Mouse (Mus musculus): ENCODE results near the gene Prpf40b. TPM values are rescaled to one million over a fixed set of nuclear protein-coding genes. Genes with fewer than 3 reads are reported as not detected.
A peak's percentile ranks its signal among the peaks of the same experiment; 100 is the strongest.

Prpf40b gene
- polyA plus RNA-seq, 1 experiment from 2014 or later = 62.2 TPM

DNA sequence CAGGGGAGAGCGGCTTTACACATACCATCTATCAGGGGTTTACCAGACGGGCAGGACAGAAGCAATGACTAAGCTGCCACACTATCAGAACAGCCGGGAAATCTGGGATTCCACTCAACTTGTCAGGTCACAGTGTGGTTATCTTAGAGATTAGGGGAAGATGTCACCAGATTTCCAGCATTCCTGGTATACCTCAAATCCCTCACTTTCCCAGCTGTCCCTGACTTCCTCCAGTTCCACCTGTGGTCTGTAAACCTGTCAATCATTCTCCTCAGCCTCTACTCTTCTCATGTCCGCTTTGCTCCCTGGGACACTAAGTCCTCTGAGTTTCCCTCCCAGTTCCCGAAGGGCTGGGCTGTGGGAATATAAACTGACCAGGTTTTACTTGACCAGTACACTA lies 57.4 kb downstream of the Prpf40b start:
- no peak overlapping the region for H3K9ac ChIP-seq (replicated peaks; ENCODE audit: low read length)
- ATAC-seq (ENCODE audit: low FRiP score, low TSS enrichment) = no peak
- H3K36me3 ChIP-seq (ENCODE audit: insufficient read depth, low read length) = no peaks in the 10 kb centered on the region
- H3K27me3 ChIP-seq (ENCODE audit: insufficient read depth, low read length) = no peaks in the 10 kb centered on the region
- 71% methylated on average over 5 of the region's 5 CpGs for WGBS
- peaks cover 18% of the 10 kb centered on the region; the same call in 1 of the 2 replicates for H3K4me1 ChIP-seq (ENCODE audit: insufficient read depth, low read length)
- no peak overlapping the region for H3K4me2 ChIP-seq (replicated peaks; ENCODE audit: low read depth, low read length)
- H3K9me3 ChIP-seq (ENCODE audit: low read length) = no peaks in the 10 kb centered on the region
- H3K27ac ChIP-seq (ENCODE audit: low read length) = no peak overlapping the region
- H3K4me3 ChIP-seq (ENCODE audit: low read length) = no peak overlapping the region

DNA sequence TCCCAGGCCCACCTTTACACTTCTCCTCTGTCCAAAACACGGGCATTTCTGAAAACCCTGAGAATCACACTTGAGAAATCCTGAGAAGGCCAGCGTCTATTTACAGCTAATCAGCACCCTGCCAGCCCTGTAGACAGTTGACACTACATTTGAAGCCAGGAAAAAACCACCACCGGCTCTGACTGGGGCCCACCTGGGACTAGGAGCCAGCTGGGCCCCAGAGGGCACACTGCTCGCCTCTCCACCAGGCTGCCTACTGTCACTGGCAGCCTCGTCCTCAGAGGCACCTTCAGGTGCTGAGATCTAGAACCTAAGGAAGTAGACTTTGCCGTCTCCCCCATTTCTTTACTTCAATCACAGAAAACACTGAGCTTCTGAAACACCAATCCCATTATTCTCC lies 60.8 kb downstream of the Prpf40b start:
- Histone ChIP-seq H3K4me3 (ENCODE audit: low read length) (no peak overlapping the region), H3K9me3 (ENCODE audit: low read length) (no peaks in the 10 kb centered on the region), H3K4me2 (replicated peaks; ENCODE audit: low read depth, low read length) (no peak overlapping the region), H3K36me3 (ENCODE audit: insufficient read depth, low read length) (no peaks in the 10 kb centered on the region; the same call in 1 of the 2 replicates), H3K27ac (ENCODE audit: low read length) (no peak overlapping the region), H3K27me3 (ENCODE audit: insufficient read depth, low read length) (no peaks in the 10 kb centered on the region), H3K4me1 (ENCODE audit: insufficient read depth, low read length) (peaks cover 7% of the 10 kb centered on the region; the same call in 1 of the 2 replicates), H3K9ac (replicated peaks; ENCODE audit: low read length) (no peak overlapping the region)
- ATAC-seq (ENCODE audit: low FRiP score, low TSS enrichment) = no peak
- WGBS = 71% methylated on average over 6 of the region's 6 CpGs

DNA sequence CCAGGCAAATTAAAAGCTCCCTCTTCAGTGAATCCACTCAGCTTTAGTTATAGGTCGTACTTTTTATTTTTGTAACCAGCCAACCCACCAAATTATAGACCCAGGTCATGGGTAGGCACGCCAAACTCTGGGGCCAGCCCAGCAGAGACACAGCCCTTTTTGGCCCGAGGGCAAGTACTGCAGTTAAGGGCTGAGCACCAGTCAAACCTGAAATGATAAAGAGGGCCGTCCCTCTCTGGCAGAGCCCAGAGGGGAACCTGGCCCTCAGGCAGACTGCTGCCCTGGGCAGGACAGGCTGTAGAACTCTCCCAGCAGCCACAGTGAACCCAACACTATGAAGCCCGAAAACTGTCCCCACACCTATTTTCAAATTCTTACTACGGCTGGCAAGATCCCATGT lies 61.6 kb downstream of the Prpf40b start:
- Histone ChIP-seq H3K9ac (replicated peaks; ENCODE audit: low read length) (no peak overlapping the region), H3K27me3 (ENCODE audit: insufficient read depth, low read length) (no peaks in the 10 kb centered on the region), H3K4me1 (ENCODE audit: insufficient read depth, low read length) (peaks cover 7% of the 10 kb centered on the region; the same call in 1 of the 2 replicates), H3K27ac (ENCODE audit: low read length) (no peak overlapping the region), H3K4me3 (ENCODE audit: low read length) (no peak overlapping the region), H3K9me3 (ENCODE audit: low read length) (no peaks in the 10 kb centered on the region), H3K36me3 (ENCODE audit: insufficient read depth, low read length) (no peaks in the 10 kb centered on the region; the same call in 1 of the 2 replicates), H3K4me2 (replicated peaks; ENCODE audit: low read depth, low read length) (no peak overlapping the region)
- WGBS = 68% methylated on average over 6 of the region's 6 CpGs
- ATAC-seq (ENCODE audit: low FRiP score, low TSS enrichment) = no peak

DNA sequence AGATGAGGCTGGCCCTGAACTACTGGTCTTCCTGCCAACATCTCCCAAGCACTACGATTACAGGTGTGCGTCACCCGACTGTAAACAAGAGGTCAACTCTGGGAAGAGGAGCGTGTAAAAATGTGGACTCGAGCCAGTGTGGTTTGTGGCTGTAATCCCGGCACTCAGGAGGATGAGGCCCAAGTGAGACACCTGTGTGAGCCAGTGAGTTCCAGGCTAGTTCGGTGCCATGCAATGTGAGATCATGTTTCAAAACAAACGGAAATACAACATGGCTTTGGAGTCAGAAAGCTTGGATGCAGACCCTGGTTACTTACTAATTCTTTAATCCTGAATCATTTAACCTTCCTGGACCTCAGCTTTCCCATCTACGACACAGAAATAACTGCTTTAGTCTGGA lies 64.1 kb downstream of the Prpf40b start:
- Histone ChIP-seq H3K36me3 (ENCODE audit: insufficient read depth, low read length) (no peaks in the 10 kb centered on the region; the same call in 1 of the 2 replicates), H3K27me3 (ENCODE audit: insufficient read depth, low read length) (no peaks in the 10 kb centered on the region), H3K4me3 (ENCODE audit: low read length) (no peak overlapping the region), H3K9ac (replicated peaks; ENCODE audit: low read length) (no peak overlapping the region), H3K4me2 (replicated peaks; ENCODE audit: low read depth, low read length) (no peak overlapping the region), H3K4me1 (ENCODE audit: insufficient read depth, low read length) (peaks cover 14% of the 10 kb centered on the region), H3K27ac (ENCODE audit: low read length) (no peak overlapping the region), H3K9me3 (ENCODE audit: low read length) (no peaks in the 10 kb centered on the region)
- 72% methylated on average over 9 of the region's 9 CpGs for WGBS
- ATAC-seq (ENCODE audit: low FRiP score, low TSS enrichment) = no peak

DNA sequence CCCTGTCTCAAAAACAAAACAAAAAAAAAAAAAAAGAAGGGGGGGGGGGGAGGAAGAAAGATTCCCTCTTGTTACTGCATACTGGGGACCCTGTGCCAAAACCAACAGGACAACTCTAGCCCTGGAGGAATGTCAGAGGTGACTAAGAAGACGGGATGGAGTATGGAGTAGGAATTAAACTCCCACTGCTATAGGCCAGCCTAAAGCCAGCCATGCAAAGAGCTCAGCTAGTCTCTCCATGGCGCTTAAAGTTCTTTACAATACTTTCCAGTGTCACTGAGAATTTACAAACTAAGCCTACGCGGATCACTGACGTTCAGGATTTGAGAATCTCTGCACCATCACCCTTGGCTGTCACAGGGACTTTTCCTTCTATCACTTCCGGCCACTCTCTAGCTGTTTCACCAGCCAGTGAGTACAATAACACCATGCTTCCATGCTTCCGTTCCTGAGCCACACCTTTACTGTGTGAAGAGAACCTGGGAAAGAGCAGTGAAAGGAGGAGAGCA lies 69.2 kb downstream of the Prpf40b start:
- no peaks in the 10 kb centered on the region for H3K9me3 ChIP-seq (ENCODE audit: low read length)
- peak overlapping the region; percentile 6 for H3K4me2 ChIP-seq (replicated peaks; ENCODE audit: low read depth, low read length)
- peaks cover 34% of the 10 kb centered on the region for H3K4me1 ChIP-seq (ENCODE audit: insufficient read depth, low read length)
- ATAC-seq (ENCODE audit: low FRiP score, low TSS enrichment) = peak; percentile 66
- H3K27me3 ChIP-seq (ENCODE audit: insufficient read depth, low read length) = no peaks in the 10 kb centered on the region
- no peak overlapping the region for H3K4me3 ChIP-seq (ENCODE audit: low read length)
- peak overlapping the region; percentile 4; the same call in 1 of the 2 replicates for H3K9ac ChIP-seq (replicated peaks; ENCODE audit: low read length)
- no peaks in the 10 kb centered on the region for H3K36me3 ChIP-seq (ENCODE audit: insufficient read depth, low read length)
- peak overlapping the region; percentile 76 for H3K27ac ChIP-seq (ENCODE audit: low read length)
- WGBS = 31% methylated on average over 7 of the region's 7 CpGs

DNA sequence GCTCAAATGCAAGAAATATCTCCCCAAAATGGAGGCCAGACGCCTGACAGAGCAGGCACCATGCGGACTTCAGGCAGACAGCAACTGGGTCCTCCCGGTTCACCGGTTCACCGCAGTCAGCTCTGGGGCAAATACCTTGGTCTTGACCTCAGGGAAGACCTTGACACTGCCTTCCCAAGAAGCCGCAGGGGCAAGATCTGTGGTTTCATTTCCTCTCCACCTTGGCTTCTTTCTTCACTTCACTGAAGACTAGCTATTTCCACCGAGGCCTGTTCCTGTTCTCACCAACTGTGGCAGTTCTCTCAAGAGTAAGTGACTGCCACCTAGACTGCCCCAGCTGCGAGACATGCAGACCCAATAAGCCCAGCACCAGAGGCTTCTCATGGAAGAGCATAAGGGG lies 70.0 kb downstream of the Prpf40b start:
- no peaks in the 10 kb centered on the region for H3K9me3 ChIP-seq (ENCODE audit: low read length)
- H3K27ac ChIP-seq (ENCODE audit: low read length) = peak overlapping the region; percentile 76
- peaks cover 37% of the 10 kb centered on the region for H3K4me1 ChIP-seq (ENCODE audit: insufficient read depth, low read length)
- no peak overlapping the region for H3K4me3 ChIP-seq (ENCODE audit: low read length)
- no peak for ATAC-seq (ENCODE audit: low FRiP score, low TSS enrichment)
- H3K9ac ChIP-seq (replicated peaks; ENCODE audit: low read length) = no peak overlapping the region
- peak overlapping the region; percentile 6; the same call in 1 of the 2 replicates for H3K4me2 ChIP-seq (replicated peaks; ENCODE audit: low read depth, low read length)
- WGBS = 28% methylated on average over 8 of the region's 8 CpGs
- H3K36me3 ChIP-seq (ENCODE audit: insufficient read depth, low read length) = no peaks in the 10 kb centered on the region
- no peaks in the 10 kb centered on the region for H3K27me3 ChIP-seq (ENCODE audit: insufficient read depth, low read length)

Other genes starting within 250 kb of the Prpf40b start
- 3.3 and 5.8 TPM in 2 replicates for gene Prph, start 239.9 kb upstream of the Prpf40b start, polyA plus RNA-seq (2015; fragmentation: Nextera tagmentation; extraction: Ambion mirVana)
- gene Troap, start 220.5 kb upstream of the Prpf40b start, polyA plus RNA-seq (2015; fragmentation: Nextera tagmentation; extraction: Ambion mirVana) = 35.8 and 45.8 TPM in 2 replicates
- 0.94 and 1.2 TPM in 2 replicates for gene C1ql4, start 207.3 kb upstream of the Prpf40b start, polyA plus RNA-seq (2015; fragmentation: Nextera tagmentation; extraction: Ambion mirVana)
- gene Dnajc22, start 201.9 kb upstream of the Prpf40b start, polyA plus RNA-seq (2015; fragmentation: Nextera tagmentation; extraction: Ambion mirVana) = 8.0 and 10.0 TPM in 2 replicates
- gene Spats2, start 169.2 kb upstream of the Prpf40b start, polyA plus RNA-seq (2015; fragmentation: Nextera tagmentation; extraction: Ambion mirVana) = 42.1 and 42.9 TPM in 2 replicates
- gene Kcnh3, start 70.2 kb upstream of the Prpf40b start, polyA plus RNA-seq (2015; fragmentation: Nextera tagmentation; extraction: Ambion mirVana) = 0.56 and 0.77 TPM in 2 replicates
- 177 and 181 TPM in 2 replicates for gene Mcrs1, start 43.1 kb upstream of the Prpf40b start, polyA plus RNA-seq (2015; fragmentation: Nextera tagmentation; extraction: Ambion mirVana)
- 0.21 and 0.30 TPM in 2 replicates for gene Fam186b, start 801 bp downstream of the Prpf40b start, polyA plus RNA-seq (2015; fragmentation: Nextera tagmentation; extraction: Ambion mirVana)
- gene Fmnl3, start 75.4 kb downstream of the Prpf40b start, polyA plus RNA-seq (2015; fragmentation: Nextera tagmentation; extraction: Ambion mirVana) = 27.1 and 29.8 TPM in 2 replicates
- 634 and 653 TPM in 2 replicates for gene Tmbim6, start 97.8 kb downstream of the Prpf40b start, polyA plus RNA-seq (2015; fragmentation: Nextera tagmentation; extraction: Ambion mirVana)
- 9.3 and 10.9 TPM in 2 replicates for gene Nckap5l, start 162.7 kb downstream of the Prpf40b start, polyA plus RNA-seq (2015; fragmentation: Nextera tagmentation; extraction: Ambion mirVana)
- gene Bcdin3d, start 179.6 kb downstream of the Prpf40b start, polyA plus RNA-seq (2015; fragmentation: Nextera tagmentation; extraction: Ambion mirVana) = 16.8 and 18.2 TPM in 2 replicates
- gene Faim2, start 233.1 kb downstream of the Prpf40b start, polyA plus RNA-seq (2015; fragmentation: Nextera tagmentation; extraction: Ambion mirVana) = 0.32 and 0.50 TPM in 2 replicates

Data from kidney, embryonic 16.5 days (tissue).